Mouse (Mus musculus) erythroblast, adult 5-6 weeks (primary cell): ENCODE data around the gene Nudt15. TPM values are rescaled to one million over a fixed set of nuclear protein-coding genes. Genes with fewer than 3 reads are reported as not detected.
"Not testable (repeated sequence)": the region's sequence is repeated elsewhere in the genome, so short reads cannot be mapped to it uniquely, and the experiment has no call there.

ENCODE experiments used
- ATAC-seq: replicated peaks from 2 replicates; pipeline ENCODE4 v1.8.0; 2016; ENCODE audit warnings: moderate number of reproducible peaks, mild to moderate bottlenecking, moderate TSS enrichment, inconsistent platforms; ENCODE audit not compliant: poor library complexity, low FRiP score, severe bottlenecking
- total RNA-seq, 2 experiments: library from RNA; stranded (forward) in 1 of 2; stranded (reverse) in 1 of 2; fragments of 150-400 nt in 1 of 2; fragments of 200-764, 138-1000 nt in 1 of 2; gene quantifications; 2 replicates each; pipeline versions ENCODE4 v1.2.3 to v1.2.4; 2015 to 2017; ENCODE audit warnings: low replicate concordance in 2 of 2

Gene Nudt15
- total RNA-seq (2015; ENCODE audit: low replicate concordance) (2.5 and 5.2 TPM in 2 replicates), total RNA-seq (2017; ENCODE audit: low replicate concordance) (1.4 and 3.7 TPM in 2 replicates)

GRCm38 (mm10) chr14:73548051-73548450 is at the start of gene Nudt15:
Gene Nudt15 (minus strand): TSS chr14:73548242.
- ATAC-seq: no peak

DNA sequence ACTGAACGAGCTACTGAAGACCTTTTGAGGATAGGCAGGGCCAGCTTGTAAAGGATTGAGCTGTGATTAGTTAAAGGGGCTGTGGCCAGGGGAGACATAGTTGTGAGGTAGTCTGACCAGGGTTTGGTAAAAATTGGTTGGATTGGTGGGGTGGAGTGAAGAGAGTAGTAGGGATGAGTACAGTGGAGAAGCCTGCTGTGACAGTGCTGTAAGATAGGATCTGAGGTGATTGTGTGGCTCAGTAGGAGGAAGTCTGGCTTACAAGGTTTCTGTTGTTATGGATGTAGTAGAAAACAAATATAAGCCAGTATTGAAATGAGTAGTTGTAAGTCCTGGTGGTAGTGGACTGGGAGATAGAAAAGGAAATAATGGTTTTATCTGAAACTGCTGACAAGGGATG is 44.1 kb upstream of the Nudt15 start:
- no peak for ATAC-seq

DNA sequence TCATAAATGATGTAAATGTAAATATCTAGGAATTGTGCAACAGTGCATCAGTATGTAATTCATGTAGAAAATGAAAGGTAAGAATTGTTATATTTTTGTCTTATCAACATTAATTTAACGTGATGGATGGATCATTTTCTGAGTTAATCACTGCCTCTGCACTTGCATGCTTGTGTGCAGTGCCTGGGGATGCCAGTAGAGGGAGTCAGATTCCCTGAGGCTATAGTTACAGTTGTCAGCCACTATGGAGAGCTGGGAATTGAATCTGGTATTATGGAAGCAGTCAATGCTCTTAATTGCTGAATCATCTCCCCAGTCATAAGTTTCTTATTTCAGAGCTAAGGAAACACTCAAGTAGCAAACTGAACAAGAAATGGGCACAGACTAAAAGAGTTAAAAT is 40.0 kb upstream of the Nudt15 start:
- no peak for ATAC-seq

DNA sequence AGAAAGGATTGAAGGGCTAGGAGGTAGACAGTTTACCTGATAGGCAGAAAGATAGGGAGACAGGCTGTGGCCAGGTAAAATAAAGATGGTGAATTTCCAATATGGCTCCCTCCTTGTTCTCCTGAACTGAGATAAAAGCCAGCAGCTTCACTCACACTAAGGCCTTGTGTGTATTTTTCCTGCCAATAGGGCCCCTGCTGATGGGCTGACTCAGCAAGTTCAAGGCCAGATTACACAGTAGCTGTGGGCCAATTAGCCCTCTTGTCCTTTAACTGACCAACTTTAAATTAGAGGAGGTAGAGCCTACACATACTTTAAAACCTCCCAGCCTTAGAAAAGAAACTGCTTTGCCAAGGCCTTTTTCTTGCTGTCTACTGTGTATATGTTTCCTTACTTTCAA is 28.3 kb upstream of the Nudt15 start:
- no peak for ATAC-seq

DNA sequence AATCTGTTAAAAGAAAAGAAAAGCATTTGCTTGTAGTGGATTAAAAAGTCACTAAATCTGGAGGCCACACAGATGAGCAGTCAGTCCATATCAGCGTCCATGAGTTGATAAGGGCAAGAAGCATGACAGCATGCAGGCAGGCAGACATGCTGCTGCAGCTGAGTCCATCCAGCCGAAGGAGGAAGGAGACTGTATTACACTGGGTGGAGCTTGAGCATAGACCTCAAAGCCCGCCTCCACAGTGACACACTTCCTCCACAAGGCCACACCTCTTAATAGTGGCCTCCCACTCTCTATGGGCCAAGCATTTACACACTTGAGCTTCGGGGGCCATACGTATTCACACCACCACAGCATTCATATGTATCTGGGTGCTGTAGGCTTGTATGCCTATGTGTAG is 26.0 kb upstream of the Nudt15 start:
- ATAC-seq: no peak

DNA sequence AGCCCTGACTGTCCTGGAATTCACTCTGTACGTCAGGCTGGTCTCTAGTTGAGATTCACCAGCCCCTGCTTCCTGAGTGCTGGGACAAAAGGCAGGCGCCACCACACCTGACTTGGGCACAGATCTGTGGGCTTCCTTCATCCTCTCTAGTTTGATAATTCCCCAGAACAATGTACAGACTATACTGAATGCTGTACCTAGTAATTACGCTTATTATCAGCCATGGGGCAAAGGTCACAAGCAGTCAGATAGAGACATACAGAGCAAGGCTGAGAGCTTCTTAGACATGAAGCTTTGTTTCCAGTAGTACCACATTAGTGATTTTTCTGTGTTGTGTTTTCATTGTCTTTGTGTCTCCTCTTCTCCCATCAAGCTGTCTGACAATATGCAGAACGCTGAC is 23.1 kb upstream of the Nudt15 start:
- ATAC-seq: no peak

DNA sequence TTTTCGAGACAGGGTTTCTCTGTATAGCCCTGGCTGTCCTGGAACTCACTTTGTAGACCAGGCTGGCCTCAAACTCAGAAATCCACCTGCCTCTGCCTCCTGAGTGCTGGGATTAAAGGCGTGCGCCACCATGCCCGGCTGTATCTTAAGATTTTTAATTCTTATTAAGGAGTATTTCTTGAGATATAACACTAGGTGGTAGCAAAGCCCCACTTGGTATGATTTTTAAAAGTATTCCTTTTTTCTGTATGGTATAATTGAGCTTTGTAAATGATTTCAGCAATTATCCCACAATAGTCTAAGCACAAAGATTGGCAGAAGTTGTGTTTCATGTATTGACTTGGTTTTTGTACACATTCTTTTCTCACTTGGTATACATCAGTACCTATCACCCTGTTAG is 21.8 kb upstream of the Nudt15 start:
- ATAC-seq: not testable (repeated sequence)

- 0 out of 2 replicates have a peak, but pooled peaks have one; percentile 26 for ATAC-seq
These were observed 5.2 kb upstream of the Nudt15 start for GRCm38 (mm10) chr14:73553122-73553696.

DNA sequence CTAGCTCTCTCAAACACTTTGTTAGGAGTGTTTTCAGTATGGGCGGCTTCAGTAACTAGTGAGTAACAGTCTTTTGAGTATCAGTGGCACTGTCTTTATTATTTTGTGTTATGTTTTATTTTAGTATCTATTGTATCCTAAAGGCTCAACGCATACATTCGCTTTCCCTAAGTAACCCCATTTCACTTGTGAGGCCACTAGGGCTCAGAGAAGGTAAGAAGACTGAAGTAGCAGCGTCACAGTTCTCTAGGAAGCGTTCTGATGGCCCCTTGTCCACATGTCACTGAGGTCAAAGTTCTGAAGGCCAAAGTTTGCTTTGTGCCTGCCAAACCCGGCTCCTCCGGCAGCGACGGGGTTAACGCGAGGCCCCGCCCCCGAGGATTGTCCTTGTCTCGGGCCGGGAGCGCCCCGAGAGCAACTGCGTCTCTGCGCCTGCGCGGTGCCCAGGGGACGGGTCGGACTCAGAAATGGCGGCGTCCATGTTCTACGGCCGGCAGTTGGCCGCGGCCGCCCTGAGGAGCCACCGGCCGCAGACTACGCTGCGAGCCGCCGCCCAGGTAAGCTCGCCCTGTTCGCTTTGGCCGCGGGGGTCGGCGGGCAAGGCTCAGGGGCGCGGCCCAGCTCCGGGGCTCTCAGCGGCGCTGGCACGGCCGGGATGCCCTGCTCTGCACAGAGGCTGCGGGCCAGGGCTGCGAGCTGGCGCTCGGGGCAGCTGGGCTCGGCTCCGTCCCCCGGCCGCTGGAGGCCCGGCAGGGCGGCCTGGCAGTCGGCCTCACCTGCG is 4.5 kb upstream of the Nudt15 start:
- peak; percentile 98 for ATAC-seq

- no peak for ATAC-seq
These were observed 3.1 kb upstream of the Nudt15 start for GRCm38 (mm10) chr14:73551164-73551563.

- ATAC-seq: no peak
These were observed 2.7 kb upstream of the Nudt15 start for GRCm38 (mm10) chr14:73550732-73551131.

GRCm38 (mm10) chr14:73550291-73550690 is 2.2 kb upstream of the Nudt15 start:
- ATAC-seq: no peak

GRCm38 (mm10) chr14:73547034-73547433 is 1.0 kb downstream of the Nudt15 start:
- no peak for ATAC-seq

DNA sequence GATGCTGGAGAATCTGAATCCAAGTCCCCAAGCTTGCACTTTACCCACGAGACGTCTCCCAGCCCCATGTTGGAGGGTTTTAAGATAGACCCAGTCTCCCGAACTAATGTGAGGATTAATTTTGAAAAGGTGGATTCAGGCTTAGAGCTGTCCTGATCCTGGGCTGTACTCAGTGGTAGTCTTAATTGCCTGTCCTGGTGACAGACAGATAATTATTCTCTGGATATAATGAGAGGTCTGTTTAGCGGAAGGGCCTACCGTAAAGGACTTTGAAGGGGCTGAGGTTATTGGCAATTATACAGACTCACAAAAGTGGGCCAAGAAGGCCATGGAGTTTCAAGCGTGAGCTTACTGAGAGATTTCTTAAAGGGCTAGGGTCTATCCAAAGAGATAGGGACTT is 4.3 kb downstream of the Nudt15 start:
- no peak for ATAC-seq

DNA sequence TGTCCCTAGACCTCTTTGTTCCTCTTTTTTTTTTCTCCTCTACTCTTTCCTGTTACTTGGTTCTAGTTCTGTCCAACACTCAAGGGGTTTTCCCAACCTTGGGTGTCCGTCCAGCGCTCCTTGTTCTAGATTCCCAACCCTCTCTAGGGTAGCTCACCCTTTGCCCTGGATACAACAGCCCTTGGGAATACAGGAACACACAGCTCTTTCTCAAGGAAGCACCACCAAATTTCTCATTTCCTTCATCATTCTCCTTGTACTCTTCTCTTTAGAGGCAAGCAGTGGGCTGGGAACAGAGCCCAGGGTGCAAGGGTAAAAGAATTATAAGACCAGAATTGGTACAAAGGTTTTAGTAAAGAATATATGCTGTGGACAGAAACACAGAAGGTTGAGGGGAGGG is 12.4 kb downstream of the Nudt15 start:
- ATAC-seq: no peak

DNA sequence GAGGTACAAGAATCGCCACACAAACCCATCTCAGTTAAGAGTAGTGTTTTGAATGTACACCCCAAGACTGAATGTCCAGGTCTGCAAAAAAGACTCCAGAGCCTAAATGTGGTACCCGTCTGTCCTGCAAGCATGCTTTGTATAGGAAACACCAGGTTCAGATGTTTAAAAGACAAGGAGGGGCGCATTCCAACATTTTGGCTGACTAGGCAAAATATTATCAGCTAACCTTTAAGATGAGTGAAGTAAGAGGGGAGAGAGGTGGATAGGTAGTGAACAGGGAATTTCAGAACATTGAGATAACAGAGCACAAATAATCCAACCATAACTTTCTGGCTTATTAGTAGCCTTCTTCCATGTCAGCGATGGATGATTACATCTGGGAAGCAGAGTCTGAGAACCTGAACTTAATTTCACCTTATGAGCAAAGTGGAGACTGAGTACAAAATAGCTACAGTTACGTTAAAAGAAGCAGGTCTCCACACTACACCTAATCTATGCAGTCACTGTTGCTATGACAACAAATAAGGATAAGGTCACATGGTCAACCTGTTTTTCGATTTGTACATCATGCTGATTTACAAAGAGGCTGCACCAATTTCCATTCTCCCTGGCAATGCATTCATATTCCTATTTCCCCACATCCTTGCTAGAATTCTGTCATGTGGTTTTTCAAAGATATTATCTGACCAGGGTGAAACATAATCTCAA is 14.1 kb downstream of the Nudt15 start:
- no peak for ATAC-seq

DNA sequence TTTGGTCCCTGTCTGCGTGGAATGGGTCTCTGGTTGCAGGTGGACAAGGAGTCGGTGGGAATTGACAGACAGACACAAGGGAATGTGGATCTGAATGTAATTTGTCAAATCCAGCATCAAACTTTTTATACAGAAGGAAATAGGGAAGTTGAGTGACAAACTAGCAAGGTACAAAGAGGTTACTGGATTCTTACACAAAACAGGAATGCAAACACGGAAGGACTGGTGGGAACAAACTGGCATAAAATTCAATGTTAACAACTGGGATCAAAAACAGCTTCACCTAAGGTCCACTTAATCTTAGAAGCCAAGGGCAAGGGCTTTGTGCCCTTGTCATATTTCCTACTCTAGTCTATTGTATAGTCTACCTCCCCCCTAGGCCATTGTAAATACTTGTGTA is 19.4 kb downstream of the Nudt15 start:
- not testable (repeated sequence) for ATAC-seq

- ATAC-seq: peak; percentile 100
These were observed 23.1 kb downstream of the Nudt15 start, which contains the start of gene Sucla2 for GRCm38 (mm10) chr14:73524766-73525448. Gene Sucla2 (plus strand): TSS chr14:73525319.

DNA sequence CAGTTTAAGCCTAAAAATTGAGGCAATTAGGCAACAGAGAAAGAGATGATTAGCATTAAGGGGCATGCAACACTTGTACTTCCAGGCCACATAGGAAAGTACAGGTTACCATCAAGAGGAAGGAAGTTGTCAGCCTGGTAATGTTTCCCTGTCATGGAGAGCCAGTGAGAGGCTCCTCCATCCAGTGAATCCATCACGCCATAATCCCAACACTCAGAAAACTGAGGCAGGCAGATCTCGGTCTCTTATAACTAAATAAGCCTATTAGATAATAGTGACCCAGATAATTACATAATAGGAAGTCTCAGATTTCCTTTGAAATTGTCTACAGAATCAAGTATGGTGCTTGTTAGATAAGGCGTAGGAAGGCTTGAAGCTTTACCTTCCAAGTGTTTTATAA is 23.9 kb downstream of the Nudt15 start:
- no peak for ATAC-seq

DNA sequence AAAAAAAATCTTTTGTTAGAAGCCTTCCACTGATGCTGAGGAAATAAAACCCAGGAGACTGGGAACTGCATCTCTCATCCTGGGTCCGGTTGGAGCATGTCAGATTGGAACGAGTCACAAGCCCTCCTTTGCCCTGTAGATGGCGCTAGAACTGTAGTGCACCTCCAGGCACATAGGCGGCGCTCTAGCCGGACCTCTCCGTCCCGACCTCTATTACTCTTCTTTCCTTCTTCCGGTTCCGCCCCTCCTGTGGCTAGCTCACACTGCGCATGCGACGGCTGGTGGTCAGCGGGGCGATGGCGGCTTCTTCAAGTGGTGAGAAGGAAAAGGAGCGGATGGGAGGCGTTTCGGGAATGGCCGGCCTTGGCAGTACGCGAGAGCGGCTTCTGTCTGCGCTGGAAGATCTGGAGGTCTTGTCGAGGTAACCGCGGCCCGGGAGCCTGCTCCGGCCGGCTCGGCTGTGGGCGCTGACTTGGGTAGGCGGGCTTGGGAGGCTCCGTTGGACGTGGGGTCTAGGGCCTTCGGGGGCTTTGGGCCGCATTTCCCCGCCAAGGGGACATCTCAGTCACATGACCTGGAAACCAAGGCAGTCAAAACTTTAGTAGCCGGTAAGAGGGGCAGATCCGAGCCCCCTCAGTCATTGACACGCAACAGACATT is 38.1 kb downstream of the Nudt15 start, which contains the start of gene Med4:
Gene Med4, plus strand, starts transcription at position 261 of the 659 bp plus-strand sequence.
- ATAC-seq: peak; percentile 97
